Mouse (Mus musculus) activated CD4-positive, CD25-positive, alpha-beta regulatory T cell, adult 4 months (primary cell): ENCODE measurements around the gene Gm10945. TPM values are rescaled to one million over a fixed set of nuclear protein-coding genes. Genes with fewer than 3 reads are reported as not detected.

Source experiments
- ATAC-seq: one replicate; pipeline ENCODE4 v1.8.0; 2017
- polyA plus RNA-seq, 2 experiments: library from polyadenylated mRNA; unstranded; fragments of 100-300 nt; shearing (Covaris generic); gene quantifications; one replicate each; pipeline ENCODE4 v1.2.1; 2017

Gm10945 gene
- polyA plus RNA-seq, result not detected

GRCm38 (mm10) chr10:6761287-6761811, at the start of gene Gm10945:
TSS of gene Gm10945 (minus strand) at chr10:6761761.
- ATAC-seq, result no peak

- ATAC-seq, result no peak
These were observed 28.7 kb upstream of the Gm10945 start for GRCm38 (mm10) chr10:6790226-6790625.

- no peak for ATAC-seq
These were observed 27.1 kb upstream of the Gm10945 start for GRCm38 (mm10) chr10:6788517-6789237.

- ATAC-seq, result no peak
These were observed 3.4 kb downstream of the Gm10945 start, which contains the start of gene Oprm1 for GRCm38 (mm10) chr10:6758206-6758605. TSS of gene Oprm1 (plus strand) at chr10:6758506.

- ATAC-seq, result no peak
These were observed 8.2 kb downstream of the Gm10945 start for GRCm38 (mm10) chr10:6753375-6753774.

- ATAC-seq, result no peak
These were observed 33.1 kb downstream of the Gm10945 start for GRCm38 (mm10) chr10:6728469-6728868.

- no peak for ATAC-seq
These were observed 37.8 kb downstream of the Gm10945 start for GRCm38 (mm10) chr10:6723765-6724164.

GRCm38 (mm10) chr10:6717181-6717948, 44.2 kb downstream of the Gm10945 start:
- no peak for ATAC-seq

- ATAC-seq, result no peak
These were observed 56.2 kb downstream of the Gm10945 start for GRCm38 (mm10) chr10:6705226-6705885.

GRCm38 (mm10) chr10:6694218-6694850, 67.2 kb downstream of the Gm10945 start:
- no peak for ATAC-seq

Other genes with a start within 250 kb of the Gm10945 start
- under 1 TPM in 1 of 2 experiments, not detected in 1; 0.97 TPM for gene Oprm1, start 3.3 kb downstream of the Gm10945 start, polyA plus RNA-seq